ENCODE assay signal across 10 mouse cellular contexts in genomic region chr15:63079825-63080224, GRCm38 (mm10).
DNase-seq lines count a peak whose midpoint lies in the region; ATAC-seq lines count a peak whose summit lies in the region.
"Had no signal": no experiment of that assay in that cellular context is flagged by ENCODE, and none has a peak within 500 bp of the region (broad histone marks: within the 10 kb centered on the region; RNA-seq: fewer than 3 reads in every experiment).

No protein-coding gene starts in this region.

- no peak overlapping the region for H3K4me2 ChIP-seq in heart, embryonic 11.5 days
- H3K4me2 ChIP-seq in kidney, embryonic 14.5 days (replicated peaks; ENCODE audit: low read depth, low read length): no peak overlapping the region

- no peak for ATAC-seq in heart, embryonic 11.5 days (replicated peaks; ENCODE audit: insufficient number of reproducible peaks, low FRiP score, low TSS enrichment)
- no peak for ATAC-seq in kidney, embryonic 14.5 days (ENCODE audit: low FRiP score, low TSS enrichment)
- no peak for ATAC-seq in cerebellum, adult (ENCODE audit: insufficient number of reproducible peaks, low FRiP score, low TSS enrichment)
- ATAC-seq: intestine, embryonic 16.5 days had no signal

- H3K27me3 ChIP-seq in heart, embryonic 11.5 days (ENCODE audit: control insufficient read depth, insufficient read depth, low read length): no peaks in the 10 kb centered on the region
- no peaks in the 10 kb centered on the region for H3K27me3 ChIP-seq in kidney, embryonic 14.5 days (ENCODE audit: control insufficient read depth, insufficient read depth, low read length)

- intact Hi-C loops in gastrocnemius, postnatal 14 days (cut with DNase I; ENCODE audit: low total_unique reads): no loop called here

- no peaks in the 10 kb centered on the region for H3K4me1 ChIP-seq in heart, embryonic 11.5 days (ENCODE audit: control insufficient read depth, insufficient read depth, low read length)
- H3K4me1 ChIP-seq in kidney, embryonic 14.5 days (ENCODE audit: control insufficient read depth, insufficient read depth, low read length): no peaks in the 10 kb centered on the region

- H3K4me3 ChIP-seq in heart, embryonic 11.5 days (ENCODE audit: low read depth, low read length): no peak overlapping the region
- no peak overlapping the region for H3K4me3 ChIP-seq in kidney, embryonic 14.5 days (ENCODE audit: low read length)

- no peak overlapping the region for H3K27ac ChIP-seq in heart, embryonic 11.5 days (ENCODE audit: low read depth, low read length)
- H3K27ac ChIP-seq in kidney, embryonic 14.5 days (ENCODE audit: low read depth, low read length): no peak overlapping the region
- H3K27ac ChIP-seq: liver, embryonic 14.5 days had no signal

- peak; percentile 94 for DNase-seq in heart, adult 11 months
- DNase-seq in ovary, postnatal 14 days (ENCODE audit: low spot score): peak; percentile 4
- no peak for DNase-seq in ovary, postnatal 36 days (ENCODE audit: low spot score)
- DNase-seq in gastrocnemius, postnatal 14 days: peak; percentile 46
- peak; percentile 45 for DNase-seq in lung, postnatal 36 days

- WGBS in heart, embryonic 11.5 days (ENCODE audit: insufficient replicate concordance): 84% methylated on average over 4 of the region's 4 CpGs
- WGBS in kidney, embryonic 14.5 days: 80% methylated on average over 4 of the region's 4 CpGs

- H3K36me3 ChIP-seq in heart, embryonic 11.5 days (ENCODE audit: control insufficient read depth, insufficient read depth, low read length): no peaks in the 10 kb centered on the region
- no peaks in the 10 kb centered on the region for H3K36me3 ChIP-seq in kidney, embryonic 14.5 days (ENCODE audit: control insufficient read depth, insufficient read depth, low read length)

- no peaks in the 10 kb centered on the region for H3K9me3 ChIP-seq in heart, embryonic 11.5 days (replicated peaks; ENCODE audit: control insufficient read depth, low read length)
- H3K9me3 ChIP-seq in kidney, embryonic 14.5 days (ENCODE audit: control insufficient read depth, low read length): no peaks in the 10 kb centered on the region

- H3K9ac ChIP-seq in heart, embryonic 11.5 days (ENCODE audit: low read depth, low read length): no peak overlapping the region
- no peak overlapping the region for H3K9ac ChIP-seq in kidney, embryonic 14.5 days (ENCODE audit: low read depth, low read length)
- H3K9ac ChIP-seq: liver, embryonic 14.5 days had no signal
